Mouse (Mus musculus) G1E (cell line): ENCODE data around the gene Scnn1a. TPM values are rescaled to one million over a fixed set of nuclear protein-coding genes. Genes with fewer than 3 reads are reported as not detected.

Experiments
- ATAC-seq: 2 replicates; pipeline ENCODE4 v1.8.0; 2016; ENCODE audit warnings: mild to moderate bottlenecking; ENCODE audit not compliant: insufficient number of reproducible peaks, poor library complexity, low FRiP score, severe bottlenecking; ENCODE audit errors: extremely low read depth
- DNase-seq: peaks from one replicate; pipeline ENCODE4 v3.0.0; 2012; ENCODE audit warnings: low spot score
- H3K27me3 ChIP-seq: 2 replicates; pipeline ENCODE4 v1.6.1; 2012; ENCODE audit warnings: mild to moderate bottlenecking, low read length, inconsistent platforms; ENCODE audit not compliant: insufficient read depth
- H3K36me3 ChIP-seq: replicated peaks from 2 replicates; pipeline ENCODE3; 2012; ENCODE audit warnings: mild to moderate bottlenecking, inconsistent platforms
- H3K4me1 ChIP-seq: 2 replicates; pipeline ENCODE4 v1.6.1; 2012; ENCODE audit warnings: low read depth, low read length, inconsistent platforms, mixed read lengths; ENCODE audit not compliant: insufficient read depth
- H3K4me3 ChIP-seq: 2 replicates; pipeline ENCODE4 v1.5.1; 2012; ENCODE audit warnings: low read depth, mild to moderate bottlenecking, inconsistent platforms, low read length, moderate library complexity, mixed read lengths
- H3K9me3 ChIP-seq: replicated peaks from 2 replicates; pipeline ENCODE4 v1.6.1; 2012; ENCODE audit warnings: inconsistent platforms
- CTCF ChIP-seq: IDR thresholded peaks from 2 replicates; pipeline ENCODE4 v1.5.1; 2012; ENCODE audit warnings: low read depth, low read length, inconsistent platforms, mixed read lengths
- GATA1 ChIP-seq: IDR thresholded peaks from 2 replicates; pipeline ENCODE4 v1.6.1; 2012; ENCODE audit warnings: borderline replicate concordance, low read length, inconsistent platforms, mixed read lengths
- GATA2 ChIP-seq: IDR thresholded peaks from 2 replicates; pipeline ENCODE4 v1.6.1; 2012; ENCODE audit warnings: low read depth, low read length, inconsistent platforms, borderline replicate concordance
- POLR2AphosphoS5 ChIP-seq: IDR thresholded peaks from 2 replicates; pipeline ENCODE4 v1.6.1; 2012; ENCODE audit warnings: low read depth, low read length, inconsistent platforms; ENCODE audit not compliant: insufficient replicate concordance
- TAL1 ChIP-seq: conservative IDR thresholded peaks from 2 replicates; pipeline ENCODE4 v1.6.1; 2012; ENCODE audit warnings: low read depth, low read length, inconsistent platforms, mixed read lengths
- polyA plus RNA-seq: library from polyadenylated mRNA; stranded (reverse); fragments of >175 nt; gene quantifications from 2 replicates; pipeline ENCODE4 v1.2.3, GENCODE M21; 2012
- total RNA-seq, 2 experiments: library from RNA; stranded (forward) in 1 of 2; stranded (reverse) in 1 of 2; fragments of 200-1000 nt in 1 of 2; fragments of >200 nt in 1 of 2; fragmentation: Nextera tagmentation in 1 of 2; gene quantifications; 2 replicates each; pipeline ENCODE4 v1.2.3; 2014 to 2017

Scnn1a gene
- total and polyA plus RNA-seq, 3 experiments, result 0.16 TPM; not detected in 2

- ATAC-seq (no peak), DNase-seq (no peak)
- no peaks in the 10 kb centered on the region for H3K4me1 ChIP-seq
- peaks cover 3% of the 10 kb centered on the region; the same call in 1 of the 2 replicates for H3K9me3 ChIP-seq
- no peaks in the 10 kb centered on the region for H3K36me3 ChIP-seq
- no peak overlapping the region for H3K4me3 ChIP-seq
- TF ChIP-seq TAL1 (no peak), GATA1 (no peak), POLR2AphosphoS5 (no peak), GATA2 (no peak), CTCF (no peak)
- H3K27me3 ChIP-seq, result no peaks in the 10 kb centered on the region
These were observed 15.0 kb upstream of the Scnn1a start for GRCm38 (mm10) chr6:125305465-125305864.

GRCm38 (mm10) chr6:125307091-125307490, 13.4 kb upstream of the Scnn1a start:
- Histone ChIP-seq H3K27me3 (no peaks in the 10 kb centered on the region), H3K4me1 (no peaks in the 10 kb centered on the region), H3K4me3 (no peak overlapping the region), H3K9me3 (peaks cover 3% of the 10 kb centered on the region; the same call in 1 of the 2 replicates), H3K36me3 (no peaks in the 10 kb centered on the region)
- DNase-seq (no peak), ATAC-seq (no peak)
- TF ChIP-seq POLR2AphosphoS5, result no peak
- no peak for TF ChIP-seq CTCF
- TF ChIP-seq GATA1, result no peak
- no peak for TF ChIP-seq GATA2
- no peak for TF ChIP-seq TAL1

GRCm38 (mm10) chr6:125308921-125309320, 11.5 kb upstream of the Scnn1a start:
- Histone ChIP-seq H3K9me3 (peaks cover 18% of the 10 kb centered on the region), H3K27me3 (no peaks in the 10 kb centered on the region), H3K4me3 (no peak overlapping the region), H3K36me3 (no peaks in the 10 kb centered on the region), H3K4me1 (no peaks in the 10 kb centered on the region)
- ATAC-seq (no peak), DNase-seq (no peak)
- TF ChIP-seq TAL1 (no peak), GATA2 (no peak), POLR2AphosphoS5 (no peak), GATA1 (no peak), CTCF (no peak)

- no peak overlapping the region for H3K4me3 ChIP-seq
- H3K27me3 ChIP-seq, result no peaks in the 10 kb centered on the region
- H3K4me1 ChIP-seq, result no peaks in the 10 kb centered on the region
- no peaks in the 10 kb centered on the region for H3K36me3 ChIP-seq
- DNase-seq, result no peak
- H3K9me3 ChIP-seq, result peaks cover 23% of the 10 kb centered on the region
- no peak for ATAC-seq
- TF ChIP-seq CTCF (no peak), POLR2AphosphoS5 (no peak), GATA2 (no peak), GATA1 (no peak), TAL1 (no peak)
These were observed 11.1 kb upstream of the Scnn1a start for GRCm38 (mm10) chr6:125309406-125309805.

GRCm38 (mm10) chr6:125312171-125312570, 8.3 kb upstream of the Scnn1a start:
- H3K4me3 ChIP-seq, result no peak overlapping the region
- TF ChIP-seq CTCF, result no peak
- ATAC-seq (no peak), DNase-seq (no peak)
- no peaks in the 10 kb centered on the region for H3K27me3 ChIP-seq
- no peaks in the 10 kb centered on the region for H3K36me3 ChIP-seq
- peaks cover 20% of the 10 kb centered on the region for H3K9me3 ChIP-seq
- H3K4me1 ChIP-seq, result no peaks in the 10 kb centered on the region

- Histone ChIP-seq H3K36me3 (no peaks in the 10 kb centered on the region), H3K27me3 (no peaks in the 10 kb centered on the region), H3K4me3 (no peak overlapping the region), H3K9me3 (peaks cover 20% of the 10 kb centered on the region), H3K4me1 (no peaks in the 10 kb centered on the region)
- TF ChIP-seq GATA2, result no peak
- TF ChIP-seq TAL1, result no peak
- no peak for TF ChIP-seq POLR2AphosphoS5
- TF ChIP-seq CTCF, result no peak
- TF ChIP-seq GATA1, result no peak
- DNase-seq, result no peak
- ATAC-seq, result no peak
These were observed 7.7 kb upstream of the Scnn1a start for GRCm38 (mm10) chr6:125312581-125313355.
